Mouse (Mus musculus) megakaryocyte-erythroid progenitor cell, adult 5-6 weeks (primary cell): Measurements from ENCODE around the gene Basp1. TPM values are rescaled to one million over a fixed set of nuclear protein-coding genes. Genes with fewer than 3 reads are reported as not detected.
A peak's percentile ranks its signal among the peaks of the same experiment; 100 is the strongest.
"Not testable (repeated sequence)": the region's sequence is repeated elsewhere in the genome, so short reads cannot be mapped to it uniquely, and the experiment has no call there.

Experiments
- ATAC-seq: replicated peaks from 2 replicates; pipeline ENCODE4 v1.8.0; 2016; ENCODE audit warnings: mild to moderate bottlenecking, inconsistent platforms; ENCODE audit not compliant: severe bottlenecking, poor library complexity, low FRiP score, low TSS enrichment
- total RNA-seq, 2 experiments: library from RNA; stranded (forward) in 1 of 2; stranded (reverse) in 1 of 2; fragments of 200-1000, 215-1000 nt in 1 of 2; fragments of >200 nt in 1 of 2; fragmentation: Nextera tagmentation in 1 of 2; gene quantifications; 2 replicates each; pipeline ENCODE4 v1.2.3; 2014 to 2017

Basp1 gene
- total RNA-seq (2014; fragmentation: Nextera tagmentation) (0.40 and 0.52 TPM in 2 replicates), total RNA-seq (2017) (2.0 and 4.8 TPM in 2 replicates)

GRCm38 (mm10) chr15:25413378-25413901 is at the start of gene Basp1:
Gene Basp1 (minus strand): TSS chr15:25413764.
- ATAC-seq, result 0 out of 2 replicates have a peak, but pooled peaks have one; percentile 16

GRCm38 (mm10) chr15:25463076-25463475 is 49.5 kb upstream of the Basp1 start:
- ATAC-seq, result not testable (repeated sequence)

- no peak for ATAC-seq
These were observed 48.6 kb upstream of the Basp1 start for GRCm38 (mm10) chr15:25462056-25462762.

- ATAC-seq, result no peak
These were observed 46.3 kb upstream of the Basp1 start for GRCm38 (mm10) chr15:25459901-25460300.

GRCm38 (mm10) chr15:25457421-25457820 is 43.9 kb upstream of the Basp1 start:
- no peak for ATAC-seq

- no peak for ATAC-seq
These were observed 40.0 kb upstream of the Basp1 start for GRCm38 (mm10) chr15:25453538-25453937.

- ATAC-seq, result no peak
These were observed 35.8 kb upstream of the Basp1 start for GRCm38 (mm10) chr15:25449348-25449747.

- ATAC-seq, result no peak
These were observed 35.3 kb upstream of the Basp1 start for GRCm38 (mm10) chr15:25448703-25449340.

- no peak for ATAC-seq
These were observed 33.6 kb upstream of the Basp1 start for GRCm38 (mm10) chr15:25447136-25447535.

GRCm38 (mm10) chr15:25446155-25446487 is 32.6 kb upstream of the Basp1 start:
- no peak for ATAC-seq

GRCm38 (mm10) chr15:25445361-25446154 is 32.0 kb upstream of the Basp1 start:
- ATAC-seq, result no peak

GRCm38 (mm10) chr15:25444208-25444607 is 30.6 kb upstream of the Basp1 start:
- ATAC-seq, result no peak

- ATAC-seq, result no peak
These were observed 29.7 kb upstream of the Basp1 start for GRCm38 (mm10) chr15:25443140-25443790.

GRCm38 (mm10) chr15:25441868-25442185 is 28.3 kb upstream of the Basp1 start:
- no peak for ATAC-seq

GRCm38 (mm10) chr15:25440991-25441867 is 27.7 kb upstream of the Basp1 start:
- peak; percentile 81 for ATAC-seq

- ATAC-seq, result no peak
These were observed 26.8 kb upstream of the Basp1 start for GRCm38 (mm10) chr15:25440317-25440716.

GRCm38 (mm10) chr15:25432341-25432740 is 18.8 kb upstream of the Basp1 start:
- no peak for ATAC-seq

GRCm38 (mm10) chr15:25430167-25430566 is 16.6 kb upstream of the Basp1 start:
- no peak for ATAC-seq

GRCm38 (mm10) chr15:25429007-25429406 is 15.4 kb upstream of the Basp1 start:
- no peak for ATAC-seq
